Mouse (Mus musculus) heart, postnatal 0 days (tissue): ENCODE measurements around the gene Slc7a6. TPM values are rescaled to one million over a fixed set of nuclear protein-coding genes. Genes with fewer than 3 reads are reported as not detected.

ENCODE experiments used
- ATAC-seq: fragments of 200-750 bp; cut with Nextera tagmentation; 2 replicates; pipeline ENCODE4 v1.8.0; 2017; ENCODE audit warnings: low read depth, moderate number of reproducible peaks, moderate library complexity; ENCODE audit not compliant: insufficient read depth
- DNase-seq: peaks from one replicate; pipeline ENCODE4 v3.0.0-alpha.2; 2016; ENCODE audit warnings: low spot score
- H3K27ac ChIP-seq: fragments of 300-500 bp; sonication (generic); 2 replicates; pipeline ENCODE4 v1.5.1; 2014; ENCODE audit warnings: low read depth, mild to moderate bottlenecking
- H3K27me3 ChIP-seq: fragments of 300-500 bp; sonication (generic); 2 replicates; pipeline ENCODE4 v1.6.1; 2014; ENCODE audit warnings: low read length, mixed read lengths; ENCODE audit not compliant: control insufficient read depth, insufficient read depth
- H3K36me3 ChIP-seq: fragments of 300-500 bp; sonication (generic); replicated peaks from 2 replicates; pipeline ENCODE4 v1.6.1; 2014; ENCODE audit warnings: low read length, mixed read lengths; ENCODE audit not compliant: control insufficient read depth, insufficient read depth
- H3K4me1 ChIP-seq: fragments of 300-500 bp; sonication (generic); 2 replicates; pipeline ENCODE4 v1.6.1; 2014; ENCODE audit warnings: antibody characterized with exemption; ENCODE audit not compliant: control insufficient read depth, insufficient read depth
- H3K4me2 ChIP-seq: fragments of 300-500 bp; sonication (generic); 2 replicates; pipeline ENCODE4 v1.6.1; 2014; ENCODE audit warnings: low read depth, mild to moderate bottlenecking, low read length, moderate library complexity
- H3K4me3 ChIP-seq: fragments of 300-500 bp; sonication (generic); 2 replicates; pipeline ENCODE4 v1.5.1; 2014; ENCODE audit warnings: low read depth, low read length
- H3K9ac ChIP-seq: fragments of 300-500 bp; sonication (generic); replicated peaks from 2 replicates; pipeline ENCODE4 v1.6.1; 2014; ENCODE audit warnings: low read depth, low read length, mixed read lengths
- H3K9me3 ChIP-seq: fragments of 300-500 bp; sonication (generic); replicated peaks from 2 replicates; pipeline ENCODE4 v1.6.1; 2016; ENCODE audit warnings: low read length; ENCODE audit not compliant: control insufficient read depth
- CTCF ChIP-seq: IDR thresholded peaks from 2 replicates; pipeline ENCODE4 v1.5.1; 2016; ENCODE audit warnings: antibody characterized with exemption, control low read depth, low read depth
- EP300 ChIP-seq: IDR thresholded peaks from 2 replicates; pipeline ENCODE4 v1.6.1; 2016; ENCODE audit warnings: antibody characterized with exemption, low read depth
- WGBS: fragments of 180-500 bp; shearing (Covaris S2); extraction: QIAGEN DNeasy Blood & Tissue Kit; methylation state at CpG from one replicate; pipeline ENCODE4 v1.1.7; 2014; 5-methylcytosine and 5-hydroxymethylcytosine counted together
- polyA plus RNA-seq: library from polyadenylated mRNA; unstranded; fragments of >200 nt; fragmentation: Nextera tagmentation; extraction: Ambion mirVana; gene quantifications from 2 replicates; pipeline ENCODE4 v1.2.1, GENCODE M21; 2015
- total RNA-seq: library from RNA; depleted of rRNA; stranded (reverse); fragments of >200 nt; gene quantifications from 2 replicates; pipeline ENCODE4 v1.2.3, GENCODE M21; 2014; ENCODE audit warnings: low replicate concordance

The Slc7a6 gene
- total and polyA plus RNA-seq, 2 experiments from 2014 or later, result 18.2 to 18.6 TPM

DNA sequence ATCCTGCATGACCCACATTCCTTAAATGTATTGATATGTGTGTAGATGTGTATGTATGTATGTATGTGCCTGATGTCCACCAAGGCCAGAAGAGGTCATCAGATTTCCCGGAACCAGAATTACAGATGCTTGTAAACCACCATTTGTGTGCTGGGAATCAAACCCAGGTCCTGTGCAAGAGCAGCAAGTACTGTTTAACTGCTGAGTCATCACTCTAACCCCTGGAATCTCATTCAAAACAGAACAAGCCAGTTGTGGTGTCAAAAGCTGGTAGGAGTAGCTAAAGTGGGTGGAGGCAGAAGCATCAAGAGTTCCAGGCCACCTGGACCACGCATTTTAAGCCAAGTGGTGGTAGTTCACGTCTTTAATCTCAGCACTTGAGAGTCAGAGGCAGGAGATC is 45.3 kb downstream of the Slc7a6 start:
- Histone ChIP-seq H3K9ac (no peak overlapping the region), H3K4me3 (no peak overlapping the region), H3K27me3 (no peaks in the 10 kb centered on the region), H3K27ac (no peak overlapping the region), H3K36me3 (peaks cover 44% of the 10 kb centered on the region), H3K9me3 (no peaks in the 10 kb centered on the region), H3K4me2 (no peak overlapping the region), H3K4me1 (peaks cover 3% of the 10 kb centered on the region; the same call in 1 of the 2 replicates)
- WGBS, result 91% methylated on average over 3 of the region's 3 CpGs
- no peak for TF ChIP-seq CTCF
- TF ChIP-seq EP300, result no peak
- ATAC-seq (no peak), DNase-seq (no peak)

DNA sequence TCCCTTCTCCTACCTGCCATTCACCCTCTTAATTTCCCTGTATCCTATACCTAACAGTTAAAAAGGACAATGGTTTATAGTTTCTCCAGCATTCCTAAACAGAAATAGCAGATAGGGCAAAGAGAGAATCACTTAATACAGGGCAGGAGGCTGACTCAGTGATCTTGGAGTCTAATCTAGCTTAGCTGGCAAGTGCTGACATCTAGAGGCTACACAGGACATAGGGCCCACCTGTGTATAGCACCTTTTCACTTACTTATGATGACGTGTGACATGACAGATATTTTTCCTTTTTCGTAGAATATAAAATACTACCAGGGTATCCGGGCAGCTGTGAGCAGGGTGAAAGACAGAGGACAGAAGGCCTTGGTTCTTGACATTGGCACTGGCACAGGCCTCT is 51.0 kb downstream of the Slc7a6 start:
- H3K4me1 ChIP-seq, result no peaks in the 10 kb centered on the region
- no peak overlapping the region for H3K27ac ChIP-seq
- no peak for DNase-seq
- no peak overlapping the region for H3K4me2 ChIP-seq
- H3K36me3 ChIP-seq, result peaks cover 67% of the 10 kb centered on the region
- H3K27me3 ChIP-seq, result no peaks in the 10 kb centered on the region
- no peak overlapping the region for H3K4me3 ChIP-seq
- TF ChIP-seq EP300 (no peak), CTCF (no peak; the same call in 1 of the 2 replicates)
- ATAC-seq, result no peak
- H3K9me3 ChIP-seq, result no peaks in the 10 kb centered on the region
- no peak overlapping the region for H3K9ac ChIP-seq
- WGBS, result 44% methylated on average over 3 of the region's 3 CpGs

DNA sequence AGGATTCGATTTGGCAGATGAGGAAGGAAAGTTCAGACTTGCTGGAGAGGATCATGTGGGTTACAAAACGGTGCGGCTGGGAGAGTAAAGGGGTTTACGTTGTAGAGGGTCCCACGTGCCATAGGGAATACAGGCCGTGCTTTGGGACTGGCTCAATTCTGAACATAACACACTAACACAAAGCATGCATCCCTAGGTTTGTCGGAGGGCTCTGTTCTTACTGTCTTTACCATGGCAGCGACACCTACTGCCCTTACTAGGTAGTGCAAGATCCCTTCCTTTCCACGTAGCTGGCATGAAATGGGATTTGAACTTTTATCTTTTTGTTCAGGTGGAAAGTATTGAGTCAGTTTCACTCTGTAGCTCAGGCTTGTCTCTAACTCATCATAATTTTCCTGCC is 57.9 kb downstream of the Slc7a6 start:
- DNase-seq (peak; percentile 27), ATAC-seq (no peak)
- H3K36me3 ChIP-seq, result peaks cover 55% of the 10 kb centered on the region
- no peaks in the 10 kb centered on the region for H3K27me3 ChIP-seq
- no peak overlapping the region for H3K27ac ChIP-seq
- WGBS, result 39% methylated on average over 9 of the region's 9 CpGs
- H3K4me1 ChIP-seq, result no peaks in the 10 kb centered on the region
- no peak overlapping the region for H3K4me3 ChIP-seq
- TF ChIP-seq CTCF (peak; percentile 79), EP300 (no peak)
- no peak overlapping the region for H3K4me2 ChIP-seq
- H3K9me3 ChIP-seq, result no peaks in the 10 kb centered on the region
- no peak overlapping the region for H3K9ac ChIP-seq

- ATAC-seq, result no peak
Observed at GRCm38 (mm10) chr8:106231536-106231935, 62.9 kb downstream of the Slc7a6 start.

GRCm38 (mm10) chr8:106232751-106233150 is 64.1 kb downstream of the Slc7a6 start:
- ATAC-seq (no peak), DNase-seq (no peak)
- no peaks in the 10 kb centered on the region for H3K27me3 ChIP-seq
- no peak overlapping the region for H3K4me2 ChIP-seq
- WGBS, result 67% methylated on average over 3 of the region's 3 CpGs
- no peaks in the 10 kb centered on the region for H3K9me3 ChIP-seq
- no peak overlapping the region for H3K27ac ChIP-seq
- no peak overlapping the region for H3K9ac ChIP-seq
- peaks cover 49% of the 10 kb centered on the region for H3K36me3 ChIP-seq
- H3K4me1 ChIP-seq, result no peaks in the 10 kb centered on the region
- no peak for TF ChIP-seq EP300
- no peak for TF ChIP-seq CTCF
- no peak overlapping the region for H3K4me3 ChIP-seq

More at GRCm38 (mm10) chr8:106231536-106231935, 62.9 kb downstream of the Slc7a6 start:
- Histone ChIP-seq H3K9ac (no peak overlapping the region), H3K36me3 (peaks cover 41% of the 10 kb centered on the region), H3K27me3 (no peaks in the 10 kb centered on the region), H3K9me3 (no peaks in the 10 kb centered on the region), H3K27ac (no peak overlapping the region), H3K4me2 (no peak overlapping the region), H3K4me1 (no peaks in the 10 kb centered on the region), H3K4me3 (no peak overlapping the region)
- WGBS, result 88% methylated on average over 7 of the region's 7 CpGs
- no peak for DNase-seq
- no peak for TF ChIP-seq EP300
- no peak for TF ChIP-seq CTCF

GRCm38 (mm10) chr8:106234567-106235261 is 66.1 kb downstream of the Slc7a6 start:
- H3K4me2 ChIP-seq, result no peak overlapping the region
- H3K27me3 ChIP-seq, result no peaks in the 10 kb centered on the region
- DNase-seq (no peak), ATAC-seq (no peak)
- H3K9ac ChIP-seq, result no peak overlapping the region
- no peaks in the 10 kb centered on the region for H3K4me1 ChIP-seq
- H3K4me3 ChIP-seq, result no peak overlapping the region
- H3K36me3 ChIP-seq, result peaks cover 46% of the 10 kb centered on the region
- TF ChIP-seq EP300, result no peak
- no peak for TF ChIP-seq CTCF
- H3K27ac ChIP-seq, result no peak overlapping the region
- WGBS, result 79% methylated on average over 17 of the region's 17 CpGs
- H3K9me3 ChIP-seq, result no peaks in the 10 kb centered on the region
